Comparison of ENCODE assay signal across 8 mouse cellular contexts in genomic region chr2:30690307-30690706, GRCm38 (mm10).
A peak's percentile ranks its signal among the peaks of the same experiment; 100 is the strongest.
DNase-seq lines count a peak whose midpoint lies in the region; ATAC-seq and TF ChIP-seq lines count a peak whose summit lies in the region.

No protein-coding gene starts in this region.

- H3K9ac ChIP-seq in CH12.LX (ENCODE audit: insufficient read depth, low read depth) = no peak overlapping the region
- H3K9ac ChIP-seq in heart, embryonic 11.5 days (ENCODE audit: low read depth, low read length) = 0 out of 2 replicates have a peak overlapping the region, but pooled peaks have one; percentile 39
- H3K9ac ChIP-seq in lung, embryonic 16.5 days (ENCODE audit: low read length) = peak overlapping the region; percentile 8; the same call in 1 of the 2 replicates

- no peak for TF ChIP-seq CTCF in CH12.LX (conservative IDR thresholded peaks at IDR 0.05 in 1 of 2, IDR thresholded peaks at IDR 0.05 in 1 of 2; ENCODE audit: low read depth in 2 of 2, low read length in 2 of 2)
- no peak for TF ChIP-seq CTCF in bone marrow, adult 2 months (IDR thresholded peaks at IDR 0.05; ENCODE audit: control insufficient read depth, insufficient read depth, low read length)

- H3K36me3 ChIP-seq in CH12.LX (replicated peaks in 1 of 2; ENCODE audit: control insufficient read depth in 1 of 2, insufficient read depth in 1 of 2, low read length in 1 of 2) = no peaks in the 10 kb centered on the region
- H3K36me3 ChIP-seq in heart, embryonic 11.5 days (ENCODE audit: control insufficient read depth, insufficient read depth, low read length) = no peaks in the 10 kb centered on the region
- no peaks in the 10 kb centered on the region for H3K36me3 ChIP-seq in lung, embryonic 16.5 days (ENCODE audit: control insufficient read depth, insufficient read depth, low read length)

- H3K4me1 ChIP-seq in CH12.LX (ENCODE audit: control insufficient read depth in 1 of 2, insufficient read depth in 2 of 2) = peaks cover 12 to 51% of the 10 kb centered on the region in 2 experiments
- H3K4me1 ChIP-seq in bone marrow, adult 2 months (ENCODE audit: control insufficient read depth, insufficient read depth, low read length) = peaks cover 12% of the 10 kb centered on the region
- peaks cover 49% of the 10 kb centered on the region for H3K4me1 ChIP-seq in heart, embryonic 11.5 days (ENCODE audit: control insufficient read depth, insufficient read depth, low read length)
- H3K4me1 ChIP-seq in lung, embryonic 16.5 days (replicated peaks; ENCODE audit: control insufficient read depth, insufficient read depth, low read length) = peaks cover 62% of the 10 kb centered on the region

- H3K79me2 ChIP-seq in CH12.LX (replicated peaks; ENCODE audit: control insufficient read depth, extremely low read depth, insufficient read depth, poor library complexity, severe bottlenecking) = no peaks in the 10 kb centered on the region

- TF ChIP-seq RAD21 in CH12.LX (IDR thresholded peaks at IDR 0.05; ENCODE audit: low read depth, low read length) = no peak

- no peak for TF ChIP-seq EP300 in CH12.LX (IDR thresholded peaks at IDR 0.05; ENCODE audit: low read length)

- no peak for ATAC-seq in heart, embryonic 11.5 days (replicated peaks; ENCODE audit: insufficient number of reproducible peaks, low FRiP score, low TSS enrichment)
- no peak for ATAC-seq in lung, embryonic 16.5 days (ENCODE audit: low read depth)

- H3K4me3 ChIP-seq in CH12.LX (replicated peaks in 1 of 3; ENCODE audit: low read depth in 2 of 3, low read length in 2 of 3, poor library complexity in 1 of 3) = no peak overlapping the region
- H3K4me3 ChIP-seq in bone marrow, adult 2 months (replicated peaks; ENCODE audit: control insufficient read depth, low read depth, low read length) = no peak overlapping the region
- H3K4me3 ChIP-seq in heart, embryonic 11.5 days (ENCODE audit: low read depth, low read length) = no peak overlapping the region
- H3K4me3 ChIP-seq in lung, embryonic 16.5 days (ENCODE audit: low read length) = no peak overlapping the region

- TF ChIP-seq POLR2A in CH12.LX (IDR thresholded peaks at IDR 0.05; ENCODE audit: low read depth, low read length) = no peak
- peak; percentile 42; the same call in 1 of the 2 replicates for TF ChIP-seq POLR2A in bone marrow, adult 2 months (IDR thresholded peaks at IDR 0.05; ENCODE audit: borderline replicate concordance, control insufficient read depth, low read depth, low read length)

- 15% methylated on average over 11 of the region's 11 CpGs for WGBS in bone marrow, adult 2 months
- 71% methylated on average over 11 of the region's 11 CpGs for WGBS in heart, embryonic 11.5 days (ENCODE audit: insufficient replicate concordance)
- 64% methylated on average over 11 of the region's 11 CpGs for WGBS in lung, embryonic 16.5 days

- peaks cover 33% of the 10 kb centered on the region for H3K27me3 ChIP-seq in CH12.LX (replicated peaks)
- H3K27me3 ChIP-seq in heart, embryonic 11.5 days (ENCODE audit: control insufficient read depth, insufficient read depth, low read length) = no peaks in the 10 kb centered on the region
- H3K27me3 ChIP-seq in lung, embryonic 16.5 days (ENCODE audit: control insufficient read depth, insufficient read depth, low read depth, low read length) = no peaks in the 10 kb centered on the region

- DNase-seq in CH12.LX (ENCODE audit: extremely low read depth) = no peak
- DNase-seq in kidney, adult 8-10 months = peak; percentile 66 to 68
- peak; percentile 47 for DNase-seq in spleen, adult 12 weeks (ENCODE audit: low spot score)
- no peak for DNase-seq in urinary bladder, adult 18-20 months (ENCODE audit: low spot score in 2 of 2)
- no peak for DNase-seq in cerebellum, adult 11 months

- dilution Hi-C loops in CH12.LX (cut with MboI; ENCODE audit: extremely low pct_ligation_motif_present, extremely low pct_unique_long_range_greater_than_20kb, low sequenced_read_pairs) = no loop called here

- no peak overlapping the region for H3K4me2 ChIP-seq in CH12.LX (ENCODE audit: insufficient read depth, low read depth, poor library complexity, severe bottlenecking)
- no peak overlapping the region for H3K4me2 ChIP-seq in heart, embryonic 11.5 days
- no peak overlapping the region for H3K4me2 ChIP-seq in lung, embryonic 16.5 days (ENCODE audit: low read depth, low read length)

- H3K9me3 ChIP-seq in CH12.LX (replicated peaks; ENCODE audit: low read length) = no peaks in the 10 kb centered on the region
- no peaks in the 10 kb centered on the region for H3K9me3 ChIP-seq in heart, embryonic 11.5 days (replicated peaks; ENCODE audit: control insufficient read depth, low read length)
- peaks cover 3% of the 10 kb centered on the region for H3K9me3 ChIP-seq in lung, embryonic 16.5 days (ENCODE audit: control insufficient read depth, low read length)

- H3K27ac ChIP-seq in CH12.LX (ENCODE audit: insufficient read depth, low read depth) = peak overlapping the region; percentile 15; the same call in 1 of the 2 replicates
- peak overlapping the region; percentile 42 for H3K27ac ChIP-seq in bone marrow, adult 2 months (ENCODE audit: control insufficient read depth, insufficient read depth, low read depth, low read length, poor library complexity)
- H3K27ac ChIP-seq in heart, embryonic 11.5 days (ENCODE audit: low read depth, low read length) = peak overlapping the region; percentile 62
- peak overlapping the region; percentile 65 for H3K27ac ChIP-seq in lung, embryonic 16.5 days (ENCODE audit: low read length)

- in situ Hi-C loops in CH12.LX (cut with MboI; ENCODE audit: low pct_ligation_motif_present, low pct_unique_long_range_greater_than_20kb, low sequenced_read_pairs) = no loop called here

TF ChIP-seq in CH12.LX, 34 proteins besides CTCF, POLR2A, EP300 and RAD21:
- TF ChIP-seq UBTF (IDR thresholded peaks at IDR 0.05; ENCODE audit: low read depth, low read length) (no peak), USF2 (conservative IDR thresholded peaks at IDR 0.05; ENCODE audit: low read depth, low read length) (no peak), BHLHE40 (IDR thresholded peaks at IDR 0.05; ENCODE audit: low read depth, low read length) (0 out of 2 replicates have a peak, but pooled peaks have one; percentile 7), MAX (IDR thresholded peaks at IDR 0.05; ENCODE audit: low read length) (no peak), ZKSCAN1 (IDR thresholded peaks at IDR 0.05; ENCODE audit: borderline replicate concordance, low read depth, low read length) (no peak)

Comparison
In these comparisons a context has a peak if more than half of its experiments do, and no peak if none do; other contexts are left out.
1. DNase-seq: peak in kidney, adult 8-10 months (2 of 2) and spleen, adult 12 weeks (single experiment); none in CH12.LX (single experiment), urinary bladder, adult 18-20 months (0 of 2) and cerebellum, adult 11 months (single experiment).
2. H3K27ac ChIP-seq: peak in every context shown above with its lines; median percentile 65 in lung, embryonic 16.5 days; 62 in heart, embryonic 11.5 days; 42 in bone marrow, adult 2 months; 15 in CH12.LX.